In genomic region chr3:154572341-154572972, GRCm38 (mm10) we compare ENCODE assay signal across 7 mouse cellular contexts. TPM values are rescaled to one million over a fixed set of nuclear protein-coding genes. Genes with fewer than 3 reads are reported as not detected.
A peak's percentile ranks its signal among the peaks of the same experiment; 100 is the strongest.
DNase-seq lines count a peak whose midpoint lies in the region; ATAC-seq lines count a peak whose summit lies in the region.

No protein-coding gene starts in this region.

- H3K36me3 ChIP-seq in hindbrain, embryonic 16.5 days (ENCODE audit: control insufficient read depth, insufficient read depth, low read length), result no peaks in the 10 kb centered on the region

- H3K4me2 ChIP-seq in hindbrain, embryonic 16.5 days (ENCODE audit: low read length), result peak overlapping the region; percentile 37; the same call in 1 of the 2 replicates

- H3K4me1 ChIP-seq in hindbrain, embryonic 16.5 days (ENCODE audit: control insufficient read depth, insufficient read depth, low read depth, low read length), result no peaks in the 10 kb centered on the region

- no peaks in the 10 kb centered on the region for H3K9me3 ChIP-seq in hindbrain, embryonic 16.5 days (ENCODE audit: control insufficient read depth, low read length)

- 8% methylated on average over 12 of the region's 12 CpGs for WGBS in hindbrain, embryonic 16.5 days

- no peak overlapping the region for H3K4me3 ChIP-seq in hindbrain, embryonic 16.5 days (ENCODE audit: low read length)

- H3K9ac ChIP-seq in hindbrain, embryonic 16.5 days (ENCODE audit: low read depth, low read length), result no peak overlapping the region

- intact Hi-C loops in left cerebral cortex, postnatal 10 days (cut with DNase I), result loop anchor here (1.0 to 5.0 kb wide), 2 partner anchors 303 to 615 kb away; no protein-coding TSS in a partner anchor

- no peak overlapping the region for H3K27ac ChIP-seq in hindbrain, embryonic 16.5 days (ENCODE audit: low read depth, low read length)

- peak; percentile 90 for ATAC-seq in hindbrain, embryonic 16.5 days
- ATAC-seq in megakaryocyte-erythroid progenitor cell, adult 5-6 weeks (replicated peaks; ENCODE audit: low FRiP score, low TSS enrichment, poor library complexity, severe bottlenecking), result peak; percentile 95

- no peaks in the 10 kb centered on the region; the same call in 1 of the 2 replicates for H3K27me3 ChIP-seq in hindbrain, embryonic 16.5 days (replicated peaks; ENCODE audit: control insufficient read depth, insufficient read depth, low read length)

- peak; percentile 5 for DNase-seq in T-cell, adult 2 months (ENCODE audit: low spot score)
- DNase-seq in cerebellum, adult 9-10 months, result peak; percentile 52
- DNase-seq in forelimb bud, embryonic 11.5 days (ENCODE audit: low read depth, low spot score), result peak; percentile 85
- peak; percentile 50 to 80 for DNase-seq in left cerebral cortex, postnatal 10 days (ENCODE audit: extremely low spot score in 1 of 2, low spot score in 2 of 2)
- peak; percentile 67 to 86 for DNase-seq in right cerebral cortex, postnatal 10 days (ENCODE audit: low spot score in 2 of 2)

RNA-seq across cellular contexts. Expression of gene Cryz, which starts 24.1 kb away (rescaled TPM):
- polyA plus RNA-seq in hindbrain, embryonic 16.5 days (2015; fragmentation: Nextera tagmentation; extraction: Ambion mirVana), result 10.7 and 11.9 TPM in 2 replicates
- 10 to 100 TPM; 16.4 to 18.2 TPM for total RNA-seq in left cerebral cortex, postnatal 10 days (2021)
- total RNA-seq in megakaryocyte-erythroid progenitor cell, adult 5-6 weeks (2014; fragmentation: Nextera tagmentation), result 7.4 and 11.7 TPM in 2 replicates
- total RNA-seq in megakaryocyte-erythroid progenitor cell, adult 5-6 weeks (2017), result 3.7 and 4.0 TPM in 2 replicates

RNA-seq across cellular contexts. Expression of gene Tyw3, which starts 24.4 kb away (rescaled TPM):
- 10.7 and 17.0 TPM in 2 replicates for polyA plus RNA-seq in hindbrain, embryonic 16.5 days (2015; fragmentation: Nextera tagmentation; extraction: Ambion mirVana)
- 10 to 100 TPM; 11.2 to 12.6 TPM for total RNA-seq in left cerebral cortex, postnatal 10 days (2021)
- 11.6 and 11.9 TPM in 2 replicates for total RNA-seq in megakaryocyte-erythroid progenitor cell, adult 5-6 weeks (2014; fragmentation: Nextera tagmentation)
- 2.7 and 6.7 TPM in 2 replicates for total RNA-seq in megakaryocyte-erythroid progenitor cell, adult 5-6 weeks (2017)

Comparison
In these comparisons a context has a peak if more than half of its experiments do, and no peak if none do; other contexts are left out.
1. DNase-seq: peak in every context shown above with its lines; median percentile 85 in forelimb bud, embryonic 11.5 days; 76 in right cerebral cortex, postnatal 10 days; 65 in left cerebral cortex, postnatal 10 days; 52 in cerebellum, adult 9-10 months; 5 in T-cell, adult 2 months.